Mouse (Mus musculus) right cerebral cortex, adult 18-20 months (tissue): ENCODE results near the gene Isl1.
A peak's percentile ranks its signal among the peaks of the same experiment; 100 is the strongest.

Experiments used
- DNase-seq: peaks from one replicate; pipeline ENCODE4 v3.0.0; 2022; ENCODE audit warnings: mixed read lengths

Gene Isl1

GRCm38 (mm10) chr13:116309584-116310462 lies at the start of gene Isl1:
TSS of gene Isl1 (minus strand) at chr13:116309689.
- DNase-seq, result peak; percentile 41

DNA sequence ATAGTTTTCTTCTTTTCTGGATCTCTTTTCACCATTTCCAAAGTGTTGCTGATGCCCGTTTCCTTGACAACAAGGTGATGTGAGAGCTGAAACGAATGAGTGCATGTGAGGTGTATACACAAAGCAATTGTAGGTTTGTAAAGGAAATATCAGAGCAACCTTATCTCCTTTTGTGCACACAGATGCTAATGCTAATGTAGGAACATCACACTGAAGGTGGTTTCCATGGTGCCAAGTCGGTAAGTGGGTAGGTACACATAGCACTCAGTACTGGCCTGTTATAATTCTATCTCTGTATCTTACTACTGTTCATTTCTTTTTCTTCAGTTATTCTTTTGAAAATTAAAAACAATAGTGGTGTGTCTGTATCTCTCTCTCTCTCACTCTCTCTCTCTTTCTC lies 26.3 kb upstream of the Isl1 start:
- no peak for DNase-seq

GRCm38 (mm10) chr13:116313636-116314530 lies 4.4 kb upstream of the Isl1 start:
- DNase-seq, result no peak

GRCm38 (mm10) chr13:116311871-116312720 lies 2.6 kb upstream of the Isl1 start:
- no peak for DNase-seq

GRCm38 (mm10) chr13:116311011-116311410 lies 1.5 kb upstream of the Isl1 start:
- DNase-seq, result no peak

GRCm38 (mm10) chr13:116310463-116310765 lies 925 bp upstream of the Isl1 start:
- no peak for DNase-seq

- no peak for DNase-seq
These were observed 431 bp downstream of the Isl1 start for GRCm38 (mm10) chr13:116308933-116309583.

- DNase-seq, result no peak
These were observed 1.2 kb downstream of the Isl1 start for GRCm38 (mm10) chr13:116308121-116308932.

- no peak for DNase-seq
These were observed 2.9 kb downstream of the Isl1 start for GRCm38 (mm10) chr13:116306591-116306990.

DNA sequence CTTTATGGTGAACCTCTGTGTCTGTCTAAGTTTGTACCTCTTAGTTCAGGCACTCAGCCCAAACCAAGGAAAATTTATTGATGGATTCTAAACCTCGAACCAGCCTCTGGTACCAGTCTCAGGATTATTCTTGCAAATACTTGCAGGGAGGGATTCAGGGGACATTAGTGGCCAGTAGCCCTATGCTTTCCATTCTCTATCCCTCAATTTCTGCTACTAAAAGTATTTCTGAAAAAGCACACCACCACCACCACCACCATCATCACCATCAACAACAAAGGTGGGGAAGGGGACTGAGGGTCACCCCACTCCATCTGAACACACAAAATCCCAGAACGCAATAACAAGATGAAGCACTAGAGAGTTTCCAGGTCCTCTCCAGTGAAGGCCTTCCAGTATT lies 3.8 kb downstream of the Isl1 start:
- no peak for DNase-seq

DNA sequence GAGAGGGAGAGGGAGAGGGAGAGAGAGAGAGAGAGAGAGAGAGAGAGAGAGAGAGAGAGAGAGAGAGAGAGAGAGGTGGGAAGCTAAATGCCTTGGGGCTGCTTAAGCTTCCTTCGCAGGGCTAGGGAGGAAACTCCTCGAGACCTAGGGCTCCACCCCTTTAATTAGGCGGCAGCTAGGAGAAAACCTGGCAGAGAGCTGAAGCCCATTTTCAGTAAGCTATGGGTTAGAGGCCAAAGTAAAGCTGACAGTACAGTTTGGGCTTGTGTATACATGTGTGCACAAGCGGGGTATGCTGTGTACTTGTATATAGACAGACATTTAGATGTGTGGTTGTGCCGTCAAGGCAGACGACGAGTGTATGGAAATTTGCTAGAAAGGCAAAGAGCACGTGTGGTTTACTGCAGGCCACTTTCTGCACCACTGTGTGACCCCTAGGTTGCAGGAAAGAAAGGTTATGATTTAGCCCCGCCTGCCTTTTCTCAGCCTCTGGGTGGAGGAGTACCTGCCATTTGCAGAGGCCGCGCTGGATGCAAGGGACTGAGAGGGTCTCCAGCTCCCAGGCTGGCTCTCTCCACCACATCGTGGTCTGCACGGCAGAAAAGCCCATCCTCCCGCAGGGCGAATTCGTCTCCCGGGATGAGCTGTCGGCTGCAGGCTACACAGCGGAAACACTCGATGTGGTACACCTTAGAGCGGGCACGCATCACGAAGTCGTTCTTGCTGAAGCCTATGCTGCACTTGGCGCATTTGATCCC lies 4.6 kb downstream of the Isl1 start:
- no peak for DNase-seq

DNA sequence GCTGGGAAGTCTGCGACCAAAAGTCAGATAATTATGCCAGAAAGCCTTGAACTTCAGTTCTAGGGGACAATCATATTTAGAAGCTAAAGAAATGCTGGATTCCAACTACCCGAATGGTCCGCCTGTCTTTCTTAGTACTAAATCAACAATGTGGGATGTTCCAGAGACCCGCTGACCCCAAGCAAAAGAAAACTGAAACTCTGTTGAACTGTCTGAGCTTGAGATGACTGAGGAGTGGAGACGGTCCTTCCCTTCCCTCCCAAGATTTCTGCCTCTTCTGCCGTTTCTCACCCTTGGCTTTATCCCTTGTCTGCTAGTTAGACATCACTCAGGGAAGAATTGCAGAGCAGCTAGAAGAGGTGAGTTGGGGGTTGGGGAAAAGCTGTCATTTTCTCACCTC lies 5.7 kb downstream of the Isl1 start:
- no peak for DNase-seq

DNA sequence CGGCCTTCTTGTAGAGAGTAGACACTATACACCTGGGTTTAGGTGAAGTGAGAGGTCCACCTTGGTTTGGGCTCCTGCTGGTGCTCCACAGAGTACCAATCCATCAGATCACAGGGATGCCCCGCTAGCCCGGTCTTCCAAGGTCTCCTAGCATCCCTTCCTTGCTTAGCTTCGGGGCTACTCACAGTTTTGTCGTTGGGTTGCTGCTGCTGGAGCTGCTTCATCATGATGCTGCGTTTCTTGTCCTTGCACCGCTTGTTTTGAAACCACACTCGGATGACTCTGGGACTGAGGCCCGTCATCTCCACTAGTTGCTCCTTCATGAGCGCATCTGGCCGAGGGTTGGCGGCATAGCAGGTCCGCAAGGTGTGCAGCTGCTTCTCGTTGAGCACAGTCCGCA lies 6.6 kb downstream of the Isl1 start:
- no peak for DNase-seq

- no peak for DNase-seq
These were observed 7.8 kb downstream of the Isl1 start for GRCm38 (mm10) chr13:116301706-116302105.

GRCm38 (mm10) chr13:116299241-116299640 lies 10.2 kb downstream of the Isl1 start:
- no peak for DNase-seq

- no peak for DNase-seq
These were observed 10.8 kb downstream of the Isl1 start for GRCm38 (mm10) chr13:116298641-116299170.

DNA sequence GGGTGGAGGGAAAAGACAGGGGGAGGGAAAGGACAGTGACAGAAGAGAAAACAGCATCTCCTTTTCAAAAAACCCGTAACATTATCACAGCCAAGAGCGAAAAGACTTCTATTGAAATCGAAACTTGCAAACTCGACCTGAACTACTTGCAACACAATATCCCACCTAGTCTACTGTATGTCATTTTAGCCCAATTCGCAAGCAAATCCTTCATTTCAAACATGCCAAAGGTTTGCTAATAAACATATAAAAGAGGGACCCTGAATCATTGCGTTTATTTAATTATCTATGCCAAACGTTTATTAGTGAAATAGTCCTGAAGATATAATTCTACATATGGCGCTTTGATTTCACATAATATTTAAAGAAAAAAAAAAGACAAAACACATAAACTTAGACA lies 11.5 kb downstream of the Isl1 start:
- DNase-seq, result no peak

- DNase-seq, result no peak
These were observed 12.3 kb downstream of the Isl1 start for GRCm38 (mm10) chr13:116297048-116297811.

- no peak for DNase-seq
These were observed 14.1 kb downstream of the Isl1 start for GRCm38 (mm10) chr13:116295401-116295800.

- no peak for DNase-seq
These were observed 14.8 kb downstream of the Isl1 start for GRCm38 (mm10) chr13:116294734-116295133.
